Mouse (Mus musculus) heart, postnatal 0 days (tissue): ENCODE results near the gene Cenpa. TPM values are rescaled to one million over a fixed set of nuclear protein-coding genes. Genes with fewer than 3 reads are reported as not detected.
A peak's percentile ranks its signal among the peaks of the same experiment; 100 is the strongest.

ENCODE experiments used
- ATAC-seq: fragments of 200-750 bp; cut with Nextera tagmentation; 2 replicates; pipeline ENCODE4 v1.8.0; 2017; ENCODE audit warnings: low read depth, moderate number of reproducible peaks, moderate library complexity; ENCODE audit not compliant: insufficient read depth
- DNase-seq: peaks from one replicate; pipeline ENCODE4 v3.0.0-alpha.2; 2016; ENCODE audit warnings: low spot score
- H3K27ac ChIP-seq: fragments of 300-500 bp; sonication (generic); 2 replicates; pipeline ENCODE4 v1.5.1; 2014; ENCODE audit warnings: low read depth, mild to moderate bottlenecking
- H3K27me3 ChIP-seq: fragments of 300-500 bp; sonication (generic); 2 replicates; pipeline ENCODE4 v1.6.1; 2014; ENCODE audit warnings: low read length, mixed read lengths; ENCODE audit not compliant: control insufficient read depth, insufficient read depth
- H3K36me3 ChIP-seq: fragments of 300-500 bp; sonication (generic); replicated peaks from 2 replicates; pipeline ENCODE4 v1.6.1; 2014; ENCODE audit warnings: low read length, mixed read lengths; ENCODE audit not compliant: control insufficient read depth, insufficient read depth
- H3K4me1 ChIP-seq: fragments of 300-500 bp; sonication (generic); 2 replicates; pipeline ENCODE4 v1.6.1; 2014; ENCODE audit warnings: antibody characterized with exemption; ENCODE audit not compliant: control insufficient read depth, insufficient read depth
- H3K4me2 ChIP-seq: fragments of 300-500 bp; sonication (generic); 2 replicates; pipeline ENCODE4 v1.6.1; 2014; ENCODE audit warnings: low read depth, mild to moderate bottlenecking, low read length, moderate library complexity
- H3K4me3 ChIP-seq: fragments of 300-500 bp; sonication (generic); 2 replicates; pipeline ENCODE4 v1.5.1; 2014; ENCODE audit warnings: low read depth, low read length
- H3K9ac ChIP-seq: fragments of 300-500 bp; sonication (generic); replicated peaks from 2 replicates; pipeline ENCODE4 v1.6.1; 2014; ENCODE audit warnings: low read depth, low read length, mixed read lengths
- H3K9me3 ChIP-seq: fragments of 300-500 bp; sonication (generic); replicated peaks from 2 replicates; pipeline ENCODE4 v1.6.1; 2016; ENCODE audit warnings: low read length; ENCODE audit not compliant: control insufficient read depth
- CTCF ChIP-seq: IDR thresholded peaks from 2 replicates; pipeline ENCODE4 v1.5.1; 2016; ENCODE audit warnings: antibody characterized with exemption, control low read depth, low read depth
- EP300 ChIP-seq: IDR thresholded peaks from 2 replicates; pipeline ENCODE4 v1.6.1; 2016; ENCODE audit warnings: antibody characterized with exemption, low read depth
- WGBS: fragments of 180-500 bp; shearing (Covaris S2); extraction: QIAGEN DNeasy Blood & Tissue Kit; methylation state at CpG from one replicate; pipeline ENCODE4 v1.1.7; 2014; 5-methylcytosine and 5-hydroxymethylcytosine counted together
- polyA plus RNA-seq: library from polyadenylated mRNA; unstranded; fragments of >200 nt; fragmentation: Nextera tagmentation; extraction: Ambion mirVana; gene quantifications from 2 replicates; pipeline ENCODE4 v1.2.1, GENCODE M21; 2015
- total RNA-seq: library from RNA; depleted of rRNA; stranded (reverse); fragments of >200 nt; gene quantifications from 2 replicates; pipeline ENCODE4 v1.2.3, GENCODE M21; 2014; ENCODE audit warnings: low replicate concordance

The Cenpa gene
- total and polyA plus RNA-seq, 2 experiments from 2014 or later = 87.9 to 158 TPM

DNA sequence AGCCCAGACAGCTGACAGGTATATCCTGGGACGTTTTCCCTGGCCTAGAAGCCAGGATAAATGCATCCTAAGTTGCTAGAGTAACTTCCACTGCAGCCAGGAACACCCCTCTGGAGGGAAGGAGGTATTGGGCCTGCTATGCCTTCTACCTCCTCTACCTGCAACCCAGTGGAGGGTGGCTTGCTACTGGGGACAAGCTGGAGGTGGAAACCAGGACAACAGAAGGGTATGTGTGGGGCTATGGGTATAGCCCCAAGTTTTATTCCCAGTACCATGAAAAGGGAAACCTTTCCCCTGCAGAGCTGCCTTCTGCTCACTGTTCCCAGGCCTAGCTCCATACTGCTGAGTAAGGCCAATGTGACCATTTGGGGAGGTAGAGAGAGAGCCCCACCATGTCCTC is 42.3 kb upstream of the Cenpa start:
- Histone ChIP-seq H3K36me3 (no peaks in the 10 kb centered on the region), H3K9me3 (no peaks in the 10 kb centered on the region), H3K9ac (no peak overlapping the region), H3K4me3 (no peak overlapping the region), H3K27me3 (peaks cover 14% of the 10 kb centered on the region), H3K27ac (no peak overlapping the region), H3K4me2 (no peak overlapping the region), H3K4me1 (peaks cover 20% of the 10 kb centered on the region)
- no peak for DNase-seq
- WGBS = 59% methylated on average over 1 of the region's 1 CpGs
- TF ChIP-seq CTCF (no peak), EP300 (no peak)
- no peak for ATAC-seq

- H3K27me3 ChIP-seq = peaks cover 14% of the 10 kb centered on the region
- H3K36me3 ChIP-seq = no peaks in the 10 kb centered on the region
- no peak for ATAC-seq
- 50% methylated on average over 4 of the region's 4 CpGs for WGBS
- H3K9me3 ChIP-seq = no peaks in the 10 kb centered on the region
- TF ChIP-seq EP300 (no peak), CTCF (no peak)
- peaks cover 20% of the 10 kb centered on the region for H3K4me1 ChIP-seq
- no peak for DNase-seq
- no peak overlapping the region for H3K9ac ChIP-seq
- no peak overlapping the region for H3K27ac ChIP-seq
- no peak overlapping the region for H3K4me2 ChIP-seq
- no peak overlapping the region for H3K4me3 ChIP-seq
Measured at GRCm38 (mm10) chr5:30624908-30625307, 41.7 kb upstream of the Cenpa start.

DNA sequence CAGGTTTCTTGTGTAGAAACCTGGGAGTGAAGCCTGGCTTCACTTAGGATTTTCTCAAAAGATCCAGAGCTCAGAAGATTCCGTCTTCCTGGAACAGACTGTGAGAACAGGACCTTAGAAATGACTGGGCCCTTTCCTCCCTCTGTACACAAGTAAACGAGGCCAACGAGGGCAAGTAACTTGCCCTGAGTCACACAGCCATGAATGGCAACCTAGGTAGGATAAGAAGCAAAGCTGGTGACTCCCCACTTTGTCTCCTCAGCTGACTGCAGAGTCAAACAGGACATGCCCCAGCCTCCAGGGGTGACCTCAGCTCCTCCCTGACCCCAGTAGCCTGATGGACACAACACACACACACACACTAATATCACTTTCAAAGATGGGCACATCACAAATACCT is 41.2 kb upstream of the Cenpa start:
- ATAC-seq (no peak), DNase-seq (no peak)
- Histone ChIP-seq H3K4me2 (no peak overlapping the region), H3K4me1 (peaks cover 24% of the 10 kb centered on the region), H3K27me3 (peaks cover 14% of the 10 kb centered on the region), H3K9ac (no peak overlapping the region), H3K27ac (no peak overlapping the region), H3K4me3 (no peak overlapping the region), H3K9me3 (no peaks in the 10 kb centered on the region), H3K36me3 (no peaks in the 10 kb centered on the region)
- TF ChIP-seq EP300 = no peak
- 69% methylated on average over 3 of the region's 3 CpGs for WGBS

- TF ChIP-seq CTCF = no peak
- no peak for TF ChIP-seq EP300
- peaks cover 26% of the 10 kb centered on the region for H3K4me1 ChIP-seq
- H3K4me2 ChIP-seq = no peak overlapping the region
- DNase-seq = no peak
- peaks cover 9% of the 10 kb centered on the region for H3K27me3 ChIP-seq
- no peaks in the 10 kb centered on the region for H3K9me3 ChIP-seq
- 77% methylated on average over 8 of the region's 8 CpGs for WGBS
- H3K36me3 ChIP-seq = no peaks in the 10 kb centered on the region
- ATAC-seq = no peak
- peak overlapping the region; percentile 32 for H3K27ac ChIP-seq
- H3K4me3 ChIP-seq = no peak overlapping the region
- no peak overlapping the region for H3K9ac ChIP-seq
Measured at GRCm38 (mm10) chr5:30626331-30627105, 40.1 kb upstream of the Cenpa start.

- no peaks in the 10 kb centered on the region for H3K36me3 ChIP-seq
- H3K27ac ChIP-seq = no peak overlapping the region
- H3K9me3 ChIP-seq = no peaks in the 10 kb centered on the region
- DNase-seq (no peak), ATAC-seq (no peak)
- WGBS = 64% methylated on average over 3 of the region's 3 CpGs
- H3K27me3 ChIP-seq = no peaks in the 10 kb centered on the region
- no peak overlapping the region for H3K9ac ChIP-seq
- H3K4me1 ChIP-seq = peaks cover 18% of the 10 kb centered on the region
- TF ChIP-seq CTCF (no peak), EP300 (no peak)
- H3K4me3 ChIP-seq = no peak overlapping the region
- no peak overlapping the region for H3K4me2 ChIP-seq
Measured at GRCm38 (mm10) chr5:30628511-30628910, 38.1 kb upstream of the Cenpa start.

DNA sequence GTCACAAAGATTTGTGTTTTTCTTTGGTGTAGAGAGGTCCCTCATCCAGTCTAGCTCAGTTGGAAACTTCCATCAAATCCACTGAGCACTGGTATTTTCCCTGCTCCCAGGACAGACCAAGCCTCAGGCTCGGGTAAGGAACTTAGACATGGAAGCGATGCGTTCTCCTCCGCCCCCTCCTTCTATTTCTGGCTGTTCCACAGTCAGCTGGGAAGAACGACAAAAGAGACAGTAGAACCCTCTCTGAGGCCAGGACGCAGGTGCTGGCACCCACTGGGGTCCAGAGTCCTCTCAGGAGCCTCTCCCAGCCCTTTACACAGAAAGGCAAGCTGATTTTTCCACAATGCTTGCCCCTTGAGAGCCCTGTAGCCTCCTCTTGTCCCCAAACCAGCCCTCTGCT is 36.2 kb upstream of the Cenpa start:
- no peak overlapping the region for H3K9ac ChIP-seq
- TF ChIP-seq EP300 = no peak
- TF ChIP-seq CTCF = no peak
- H3K36me3 ChIP-seq = no peaks in the 10 kb centered on the region
- H3K4me1 ChIP-seq = peaks cover 18% of the 10 kb centered on the region
- ATAC-seq = no peak
- no peak overlapping the region for H3K27ac ChIP-seq
- no peak overlapping the region for H3K4me3 ChIP-seq
- no peaks in the 10 kb centered on the region for H3K27me3 ChIP-seq
- no peak overlapping the region for H3K4me2 ChIP-seq
- H3K9me3 ChIP-seq = no peaks in the 10 kb centered on the region
- 38% methylated on average over 6 of the region's 6 CpGs for WGBS
- DNase-seq = no peak
